Mouse (Mus musculus) forebrain, postnatal 0 days (tissue): ENCODE data around the gene Ccdc144b. TPM values are rescaled to one million over a fixed set of nuclear protein-coding genes. Genes with fewer than 3 reads are reported as not detected.

Source experiments
- ATAC-seq: fragments of 200-750 bp; cut with Nextera tagmentation; 2 replicates; pipeline ENCODE4 v1.8.0; 2017; ENCODE audit warnings: mild to moderate bottlenecking, moderate library complexity
- DNase-seq: peaks from one replicate; pipeline ENCODE4 v3.0.0-alpha.2; 2015
- H3K27ac ChIP-seq: fragments of 300-500 bp; sonication (generic); 2 replicates; pipeline ENCODE4 v1.5.1; 2014; ENCODE audit warnings: low read depth, mild to moderate bottlenecking, antibody characterized with exemption, low read length, moderate library complexity, mixed read lengths
- H3K27me3 ChIP-seq: fragments of 300-500 bp; sonication (generic); 2 replicates; pipeline ENCODE4 v1.6.1; 2014; ENCODE audit warnings: mild to moderate bottlenecking, low read length, mixed read lengths; ENCODE audit not compliant: insufficient read depth
- H3K36me3 ChIP-seq: fragments of 300-500 bp; sonication (generic); 2 replicates; pipeline ENCODE4 v1.6.1; 2014; ENCODE audit warnings: mild to moderate bottlenecking, moderate library complexity; ENCODE audit not compliant: insufficient read depth
- H3K4me1 ChIP-seq: fragments of 300-500 bp; sonication (generic); 2 replicates; pipeline ENCODE4 v1.6.1; 2014; ENCODE audit warnings: antibody characterized with exemption; ENCODE audit not compliant: insufficient read depth
- H3K4me2 ChIP-seq: fragments of 300-500 bp; sonication (generic); 2 replicates; pipeline ENCODE4 v1.6.1; 2014; ENCODE audit warnings: low read depth, mild to moderate bottlenecking, moderate library complexity
- H3K4me3 ChIP-seq: fragments of 300-500 bp; sonication (generic); 2 replicates; pipeline ENCODE4 v1.5.1; 2014; ENCODE audit warnings: low read depth, low read length, mixed read lengths
- H3K9ac ChIP-seq: fragments of 300-500 bp; sonication (generic); 2 replicates; pipeline ENCODE4 v1.6.1; 2014; ENCODE audit warnings: mild to moderate bottlenecking
- H3K9me3 ChIP-seq: fragments of 300-500 bp; sonication (generic); 2 replicates; pipeline ENCODE4 v1.6.1; 2016; ENCODE audit warnings: low read length
- CTCF ChIP-seq: sonication (generic); IDR thresholded peaks from 2 replicates; pipeline ENCODE4 v1.5.1; 2016; ENCODE audit warnings: antibody characterized with exemption, control low read depth, low read depth
- WGBS: fragments of 180-500 bp; shearing (Covaris S2); extraction: QIAGEN DNeasy Blood & Tissue Kit; methylation state at CpG from one replicate; pipeline ENCODE4 v1.1.7; 2014; 5-methylcytosine and 5-hydroxymethylcytosine counted together
- polyA plus RNA-seq: library from polyadenylated mRNA; unstranded; fragments of >200 nt; fragmentation: Nextera tagmentation; extraction: Ambion mirVana; gene quantifications from 2 replicates; pipeline ENCODE4 v1.2.1, GENCODE M21; 2015
- total RNA-seq: library from RNA; depleted of rRNA; stranded (reverse); fragments of >200 nt; gene quantifications from 2 replicates; pipeline ENCODE4 v1.2.3, GENCODE M21; 2014

Gene Ccdc144b
- total and polyA plus RNA-seq, 2 experiments from 2014 or later, result not detected

DNA sequence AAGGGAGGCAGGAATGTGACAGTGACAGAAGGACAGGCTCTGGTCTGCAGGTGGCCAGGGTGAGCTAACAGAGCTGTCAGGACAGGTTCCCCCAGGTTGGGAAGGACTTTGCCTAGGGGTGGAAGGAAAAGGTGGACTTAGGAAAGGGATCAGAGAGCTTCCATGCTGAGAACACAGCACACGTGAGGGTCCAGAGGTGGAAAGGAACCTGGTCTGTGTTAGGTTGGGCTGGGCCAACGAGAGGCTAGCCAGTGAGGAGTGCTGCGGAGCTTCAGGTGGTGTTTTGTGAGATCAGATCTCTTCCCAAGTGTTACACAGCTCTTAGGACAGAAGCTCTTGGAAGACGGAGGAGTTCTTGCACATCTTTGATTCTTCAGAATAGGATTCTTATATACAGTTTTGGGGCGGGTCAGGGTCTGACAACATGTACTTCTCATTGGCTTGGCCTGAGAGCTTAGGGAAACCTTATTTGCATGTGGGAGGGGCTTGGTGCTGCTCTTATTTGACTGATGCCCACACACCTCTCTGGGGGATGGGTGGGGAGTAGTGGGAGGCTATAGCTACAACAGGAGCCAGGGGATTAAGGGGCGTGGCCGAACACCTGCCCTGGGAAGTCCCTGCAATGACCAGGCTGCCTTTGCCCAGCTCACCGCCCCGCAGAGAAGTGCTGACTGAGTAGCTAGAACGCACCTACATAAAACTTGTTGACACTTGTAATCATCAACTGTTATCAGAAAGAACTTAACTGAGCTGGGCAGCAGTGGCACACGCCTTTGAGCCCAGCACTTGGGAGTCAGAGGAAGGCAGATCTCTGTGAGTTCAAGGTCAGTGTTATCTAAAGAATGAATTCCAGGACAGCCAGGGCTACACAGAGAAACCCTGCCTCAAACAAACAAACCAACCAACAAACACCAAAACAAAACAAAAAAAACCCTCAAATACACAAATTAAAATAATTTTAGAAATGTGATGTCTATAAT, 58.5 kb downstream of the Ccdc144b start:
- H3K4me2 ChIP-seq, result no peak overlapping the region
- no peak overlapping the region for H3K9ac ChIP-seq
- TF ChIP-seq CTCF, result no peak
- H3K36me3 ChIP-seq, result peaks cover 13% of the 10 kb centered on the region; the same call in 1 of the 2 replicates
- no peaks in the 10 kb centered on the region for H3K27me3 ChIP-seq
- no peak overlapping the region for H3K27ac ChIP-seq
- no peaks in the 10 kb centered on the region for H3K9me3 ChIP-seq
- no peaks in the 10 kb centered on the region; the same call in 1 of the 2 replicates for H3K4me1 ChIP-seq
- DNase-seq (no peak), ATAC-seq (no peak)
- H3K4me3 ChIP-seq, result no peak overlapping the region
- WGBS, result 58% methylated on average over 11 of the region's 11 CpGs

DNA sequence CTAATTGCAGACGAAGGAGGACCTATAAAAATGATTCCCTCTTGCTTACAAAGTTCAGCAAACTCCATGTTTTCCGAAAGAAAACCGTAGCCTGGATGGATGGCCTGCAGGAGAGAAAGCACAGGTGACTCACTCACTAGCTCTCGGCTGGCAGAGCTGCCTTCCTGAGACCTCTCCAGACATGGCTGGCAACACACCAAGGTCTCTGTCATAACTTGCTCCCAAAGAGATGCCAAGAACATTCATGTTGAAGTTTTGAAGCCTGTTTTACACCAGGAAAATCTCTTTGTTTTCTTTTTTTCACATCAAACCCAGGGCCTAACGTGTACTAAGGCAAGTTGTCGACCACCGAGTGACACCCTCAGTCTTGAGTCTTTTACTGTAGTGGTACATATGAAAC, 62.6 kb downstream of the Ccdc144b start:
- H3K9ac ChIP-seq, result no peak overlapping the region
- no peak overlapping the region for H3K4me2 ChIP-seq
- H3K27me3 ChIP-seq, result no peaks in the 10 kb centered on the region
- ATAC-seq (no peak), DNase-seq (no peak)
- WGBS, result 96% methylated on average over 7 of the region's 7 CpGs
- no peak overlapping the region for H3K4me3 ChIP-seq
- peaks cover 45% of the 10 kb centered on the region for H3K36me3 ChIP-seq
- H3K27ac ChIP-seq, result no peak overlapping the region
- no peaks in the 10 kb centered on the region for H3K9me3 ChIP-seq
- H3K4me1 ChIP-seq, result no peaks in the 10 kb centered on the region
- TF ChIP-seq CTCF, result no peak

DNA sequence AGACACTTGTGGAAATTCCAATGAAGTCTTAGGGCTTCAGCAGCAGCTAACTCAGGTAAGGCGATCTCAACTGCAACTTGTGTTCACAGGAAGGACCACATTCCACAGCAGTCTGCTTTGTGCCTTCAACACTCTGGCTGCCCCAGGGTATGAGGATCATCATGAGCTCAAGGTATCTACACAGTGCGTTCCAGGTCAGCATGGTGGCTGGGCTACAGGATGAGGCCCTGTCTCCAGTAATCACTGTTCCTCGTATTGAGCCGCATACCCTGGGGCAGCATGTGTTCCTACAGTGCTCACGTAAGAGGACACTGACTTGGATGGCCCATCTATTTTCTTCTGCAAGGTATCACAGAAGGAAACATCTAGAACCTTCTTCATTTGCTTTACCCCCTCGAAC, 65.3 kb downstream of the Ccdc144b start:
- H3K4me2 ChIP-seq, result no peak overlapping the region
- no peak overlapping the region for H3K9ac ChIP-seq
- no peak for ATAC-seq
- no peaks in the 10 kb centered on the region for H3K9me3 ChIP-seq
- no peaks in the 10 kb centered on the region for H3K4me1 ChIP-seq
- H3K27me3 ChIP-seq, result no peaks in the 10 kb centered on the region
- DNase-seq, result no peak
- TF ChIP-seq CTCF, result no peak
- no peak overlapping the region for H3K27ac ChIP-seq
- peaks cover 60% of the 10 kb centered on the region for H3K36me3 ChIP-seq
- no peak overlapping the region for H3K4me3 ChIP-seq
- 96% methylated on average over 6 of the region's 6 CpGs for WGBS

DNA sequence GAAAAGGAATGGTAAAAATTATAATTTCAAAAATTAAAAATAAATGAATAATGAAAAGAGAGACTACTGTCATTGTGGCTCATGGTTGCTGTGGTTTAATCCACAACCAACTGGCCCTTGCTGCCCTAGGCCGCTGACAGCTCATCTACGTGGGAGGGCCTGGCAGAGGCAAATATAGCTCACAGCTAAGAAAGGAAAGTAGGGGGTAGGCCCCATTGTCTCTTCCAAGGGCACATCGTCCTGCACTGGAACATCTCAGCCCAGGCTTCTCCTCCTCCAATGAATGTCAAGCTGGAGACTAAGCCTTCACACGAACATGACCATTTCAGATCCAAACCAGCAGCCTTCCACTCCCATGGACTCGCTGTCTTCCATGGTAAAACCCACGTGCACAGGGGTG, 67.1 kb downstream of the Ccdc144b start:
- Histone ChIP-seq H3K4me1 (no peaks in the 10 kb centered on the region), H3K27me3 (no peaks in the 10 kb centered on the region), H3K9ac (no peak overlapping the region), H3K9me3 (no peaks in the 10 kb centered on the region), H3K27ac (no peak overlapping the region), H3K4me3 (no peak overlapping the region), H3K4me2 (no peak overlapping the region), H3K36me3 (peaks cover 60% of the 10 kb centered on the region)
- DNase-seq, result no peak
- 94% methylated on average over 6 of the region's 6 CpGs for WGBS
- ATAC-seq, result no peak
- TF ChIP-seq CTCF, result no peak

DNA sequence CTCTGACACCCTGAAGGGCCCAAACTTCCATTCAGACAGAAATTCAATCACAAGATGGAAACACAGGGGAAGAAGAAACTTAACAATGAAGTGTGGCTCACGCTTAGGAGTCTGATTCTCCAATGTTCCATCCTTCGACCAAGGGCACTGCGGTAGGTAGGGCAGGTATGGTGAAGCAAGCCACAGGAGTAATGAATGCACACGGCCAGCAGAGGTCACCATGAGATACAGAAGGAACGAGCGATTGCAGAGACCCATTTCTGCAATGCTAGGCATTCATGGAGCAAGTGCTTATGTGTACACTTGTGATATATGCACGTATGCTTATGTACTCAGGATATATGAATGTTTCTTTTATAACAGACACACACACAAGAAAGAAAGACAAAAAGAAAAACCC, 79.8 kb downstream of the Ccdc144b start:
- Histone ChIP-seq H3K27ac (no peak overlapping the region), H3K4me2 (no peak overlapping the region), H3K36me3 (peaks cover 44% of the 10 kb centered on the region), H3K9ac (no peak overlapping the region), H3K4me1 (no peaks in the 10 kb centered on the region), H3K27me3 (no peaks in the 10 kb centered on the region), H3K4me3 (no peak overlapping the region), H3K9me3 (no peaks in the 10 kb centered on the region)
- WGBS, result 74% methylated on average over 7 of the region's 7 CpGs
- peak; percentile 66 for TF ChIP-seq CTCF
- peak; percentile 58; the same call in 1 of the 2 replicates for ATAC-seq
- DNase-seq, result peak; percentile 39

DNA sequence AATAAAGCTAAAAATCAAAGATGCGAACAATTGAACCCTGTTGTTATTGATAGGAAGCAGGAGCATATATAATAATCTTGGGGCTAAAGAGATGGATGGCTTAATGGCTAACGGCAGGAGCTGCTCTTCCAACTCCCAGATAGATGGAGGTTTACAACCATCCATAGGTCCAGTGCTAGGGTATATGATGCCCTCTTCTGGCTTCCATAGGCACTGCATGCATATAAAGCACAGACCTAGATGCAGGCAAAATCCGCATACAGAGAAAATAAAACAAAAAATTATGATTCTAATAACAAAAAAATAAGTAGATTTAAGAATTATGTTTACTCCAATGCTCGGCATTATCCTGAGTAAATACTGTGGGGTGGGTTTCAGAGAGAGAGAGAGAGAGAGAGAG, 80.4 kb downstream of the Ccdc144b start:
- Histone ChIP-seq H3K9ac (no peak overlapping the region), H3K9me3 (no peaks in the 10 kb centered on the region), H3K4me2 (no peak overlapping the region), H3K36me3 (peaks cover 44% of the 10 kb centered on the region), H3K4me3 (no peak overlapping the region), H3K27me3 (no peaks in the 10 kb centered on the region), H3K4me1 (no peaks in the 10 kb centered on the region), H3K27ac (no peak overlapping the region)
- peak; percentile 69 for TF ChIP-seq CTCF
- peak; percentile 33 for DNase-seq
- peak; percentile 82 for ATAC-seq
- WGBS, result 81% methylated on average over 4 of the region's 4 CpGs

DNA sequence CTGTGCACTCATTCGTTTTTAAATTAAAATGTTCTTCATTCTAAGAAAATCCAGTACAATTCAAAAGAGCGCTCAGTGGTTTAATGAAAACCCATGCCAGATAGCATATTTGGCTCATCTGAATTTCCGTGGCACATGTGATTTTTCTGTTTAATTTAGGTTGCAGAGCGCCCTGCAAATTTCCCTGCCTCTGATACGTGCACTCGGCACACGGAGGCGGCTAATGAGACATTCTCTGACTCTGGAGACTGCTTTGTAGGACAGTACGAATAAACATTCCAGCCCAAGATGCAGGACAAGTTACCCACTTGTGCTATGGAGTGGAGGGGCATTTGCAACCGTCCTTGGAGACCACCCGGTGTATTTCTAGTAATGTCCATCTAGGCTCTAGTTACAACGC, 82.2 kb downstream of the Ccdc144b start:
- H3K27me3 ChIP-seq, result no peaks in the 10 kb centered on the region
- 88% methylated on average over 12 of the region's 12 CpGs for WGBS
- DNase-seq, result no peak
- H3K9ac ChIP-seq, result no peak overlapping the region
- no peak overlapping the region for H3K4me2 ChIP-seq
- no peak for ATAC-seq
- no peaks in the 10 kb centered on the region for H3K4me1 ChIP-seq
- no peaks in the 10 kb centered on the region for H3K9me3 ChIP-seq
- no peak for TF ChIP-seq CTCF
- H3K4me3 ChIP-seq, result no peak overlapping the region
- no peak overlapping the region for H3K27ac ChIP-seq
- peaks cover 35% of the 10 kb centered on the region for H3K36me3 ChIP-seq
